Mouse (Mus musculus) lung, embryonic 14.5 days (tissue): ENCODE measurements at regions not wholly inside any gene's neighbourhood (a gene's known extent, or its start where the extent isn't known, plus 50 kb on each side); places are given as distances from the start of the nearest gene placed in this dataset.

Experiments
- ATAC-seq: fragments of 200-750 bp; cut with Nextera tagmentation; 2 replicates; pipeline ENCODE4 v1.8.0; 2017; ENCODE audit warnings: mild to moderate bottlenecking, moderate TSS enrichment, moderate library complexity; ENCODE audit not compliant: insufficient read depth
- DNase-seq: peaks from one replicate; pipeline ENCODE4 v3.0.0-alpha.2; 2015
- H3K27ac ChIP-seq: fragments of 300-500 bp; sonication (generic); 2 replicates; pipeline ENCODE4 v1.5.1; 2014; ENCODE audit warnings: low read depth, mild to moderate bottlenecking, moderate library complexity
- H3K27me3 ChIP-seq: fragments of 300-500 bp; sonication (generic); 2 replicates; pipeline ENCODE4 v1.6.1; 2014; ENCODE audit warnings: low read length, control low read depth; ENCODE audit not compliant: insufficient read depth
- H3K36me3 ChIP-seq: fragments of 300-500 bp; sonication (generic); 2 replicates; pipeline ENCODE4 v1.6.1; 2014; ENCODE audit warnings: control low read depth; ENCODE audit not compliant: insufficient read depth
- H3K4me1 ChIP-seq: fragments of 300-500 bp; sonication (generic); 2 replicates; pipeline ENCODE4 v1.6.1; 2014; ENCODE audit warnings: antibody characterized with exemption, control low read depth; ENCODE audit not compliant: insufficient read depth
- H3K4me2 ChIP-seq: fragments of 300-500 bp; sonication (generic); 2 replicates; pipeline ENCODE4 v1.6.1; 2014; ENCODE audit warnings: mild to moderate bottlenecking
- H3K4me3 ChIP-seq: fragments of 300-500 bp; sonication (generic); 2 replicates; pipeline ENCODE4 v1.5.1; 2014; ENCODE audit warnings: low read depth, low read length
- H3K9ac ChIP-seq: fragments of 300-500 bp; sonication (generic); 2 replicates; pipeline ENCODE4 v1.6.1; 2014
- H3K9me3 ChIP-seq: fragments of 300-500 bp; sonication (generic); 2 replicates; pipeline ENCODE4 v1.6.1; 2016; ENCODE audit warnings: low read depth, low read length, control low read depth
- CTCF ChIP-seq: IDR thresholded peaks from 2 replicates; pipeline ENCODE4 v1.5.1; 2016; ENCODE audit warnings: antibody characterized with exemption, low read depth
- WGBS: fragments of 180-500 bp; shearing (Covaris S2); extraction: QIAGEN DNeasy Blood & Tissue Kit; methylation state at CpG from one replicate; pipeline ENCODE4 v1.1.7; 2014; 5-methylcytosine and 5-hydroxymethylcytosine counted together

DNA sequence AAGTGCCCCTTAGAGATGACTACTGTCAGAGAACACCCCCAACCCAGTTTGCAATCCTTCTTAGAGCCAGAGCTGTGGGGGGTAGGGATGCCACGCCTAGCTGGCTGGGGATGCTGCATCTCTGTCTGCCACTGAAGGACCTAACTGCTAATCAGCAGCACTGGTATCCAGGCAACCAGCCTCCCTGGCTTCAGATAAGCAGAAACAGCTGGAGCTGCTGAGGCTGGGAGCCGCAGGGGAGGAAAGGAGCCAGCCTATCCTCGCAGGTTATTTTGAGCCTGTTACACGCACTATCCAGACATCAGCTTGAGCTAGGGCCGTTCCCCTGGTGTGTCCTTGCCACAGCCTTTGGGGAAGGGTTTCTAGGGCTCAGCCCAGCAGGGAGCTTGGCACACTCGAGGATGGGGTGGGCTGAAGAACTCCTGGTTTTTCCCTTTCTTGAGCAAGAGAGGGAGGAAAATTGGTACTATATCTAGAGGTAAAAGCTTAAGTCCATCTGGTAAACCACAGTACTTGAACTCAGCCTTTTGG lies 68.4 kb downstream of the Irf2bpl start:
- Histone ChIP-seq H3K27me3 (no peaks in the 10 kb centered on the region), H3K9me3 (no peaks in the 10 kb centered on the region), H3K9ac (no peak overlapping the region), H3K4me1 (peaks cover 30% of the 10 kb centered on the region), H3K4me3 (no peak overlapping the region), H3K4me2 (no peak overlapping the region), H3K27ac (peak overlapping the region; percentile 81; the same call in 1 of the 2 replicates), H3K36me3 (no peaks in the 10 kb centered on the region)
- WGBS: 6% methylated on average over 6 of the region's 6 CpGs
- DNase-seq: peak; percentile 77
- TF ChIP-seq CTCF: no peak
- peak; percentile 44 for ATAC-seq

DNA sequence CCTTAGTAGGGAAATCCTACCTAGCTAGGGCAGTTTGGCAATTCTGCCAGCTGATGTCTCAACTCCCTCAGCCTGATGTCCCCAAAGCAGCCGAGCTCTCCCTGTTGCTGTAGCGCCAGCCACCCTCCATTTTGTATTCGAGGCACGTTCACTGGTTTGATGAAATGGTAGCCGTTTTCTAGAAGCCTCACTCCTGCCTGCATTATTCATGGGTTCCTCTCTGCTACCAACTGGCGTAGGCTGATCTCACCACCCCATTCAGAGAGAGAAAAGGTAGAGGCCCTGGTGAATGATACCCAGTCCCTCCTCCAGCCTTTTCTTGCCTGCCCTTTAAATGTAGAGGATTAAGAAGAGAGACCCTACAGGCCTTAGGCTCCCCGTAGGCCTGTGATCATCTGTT lies 69.9 kb downstream of the Irf2bpl start:
- H3K4me1 ChIP-seq: peaks cover 39% of the 10 kb centered on the region
- H3K36me3 ChIP-seq: no peaks in the 10 kb centered on the region
- TF ChIP-seq CTCF: no peak
- no peak overlapping the region for H3K27ac ChIP-seq
- no peak overlapping the region for H3K4me2 ChIP-seq
- WGBS: 94% methylated on average over 7 of the region's 7 CpGs
- ATAC-seq: no peak
- H3K27me3 ChIP-seq: no peaks in the 10 kb centered on the region
- H3K4me3 ChIP-seq: no peak overlapping the region
- H3K9ac ChIP-seq: no peak overlapping the region
- no peak for DNase-seq
- H3K9me3 ChIP-seq: no peaks in the 10 kb centered on the region
